Mouse (Mus musculus): ENCODE data around the gene Immp2l. TPM values are rescaled to one million over a fixed set of nuclear protein-coding genes. Genes with fewer than 3 reads are reported as not detected.
A peak's percentile ranks its signal among the peaks of the same experiment; 100 is the strongest.

The Immp2l gene
- polyA plus RNA-seq, 1 experiment from 2014 or later, result 5.0 TPM

DNA sequence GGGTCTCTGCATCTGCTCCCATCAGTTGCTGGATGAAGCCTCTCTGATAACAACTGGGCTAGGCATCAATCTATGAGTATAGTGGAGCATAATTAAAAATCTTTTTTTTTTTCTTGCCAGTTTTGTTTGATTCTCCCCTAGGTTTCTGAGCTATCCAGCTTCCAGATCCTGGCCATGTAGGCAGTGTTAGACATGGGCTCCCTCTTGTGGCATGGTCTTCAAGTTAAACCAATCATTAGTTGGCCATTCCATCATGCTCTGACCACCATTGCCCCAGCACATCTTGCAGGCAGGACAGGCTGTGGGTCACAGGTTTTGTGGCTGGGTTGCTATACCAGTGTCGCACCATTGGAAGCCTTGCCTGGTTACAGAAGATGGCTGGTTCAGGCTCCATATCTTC lies 656.3 kb downstream of the Immp2l start:
- H3K36me3 ChIP-seq, result no peaks in the 10 kb centered on the region
- H3K4me2 ChIP-seq, result no peak overlapping the region
- no peak for ATAC-seq (ENCODE audit: low FRiP score, low read depth)

GRCm38 (mm10) chr12:41682141-41682540 lies 658.3 kb downstream of the Immp2l start:
- no peak overlapping the region for H3K4me3 ChIP-seq
- no peaks in the 10 kb centered on the region for H3K9me3 ChIP-seq
- no peaks in the 10 kb centered on the region for H3K27me3 ChIP-seq
- no peak overlapping the region for H3K4me2 ChIP-seq
- no peaks in the 10 kb centered on the region for H3K4me1 ChIP-seq (replicated peaks)
- no peaks in the 10 kb centered on the region for H3K36me3 ChIP-seq
- WGBS, result 47% methylated on average over 1 of the region's 1 CpGs
- H3K27ac ChIP-seq (replicated peaks), result no peak overlapping the region
- ATAC-seq (ENCODE audit: low FRiP score, low read depth), result no peak
- no peak overlapping the region for H3K9ac ChIP-seq

More for the DNA sequence above, 656.3 kb downstream of the Immp2l start:
- H3K27me3 ChIP-seq, result no peaks in the 10 kb centered on the region
- H3K9ac ChIP-seq, result no peak overlapping the region
- H3K9me3 ChIP-seq, result no peaks in the 10 kb centered on the region
- no peak overlapping the region for H3K27ac ChIP-seq (replicated peaks)
- no peaks in the 10 kb centered on the region for H3K4me1 ChIP-seq (replicated peaks)
- 100% methylated on average over 1 of the region's 1 CpGs for WGBS
- no peak overlapping the region for H3K4me3 ChIP-seq

DNA sequence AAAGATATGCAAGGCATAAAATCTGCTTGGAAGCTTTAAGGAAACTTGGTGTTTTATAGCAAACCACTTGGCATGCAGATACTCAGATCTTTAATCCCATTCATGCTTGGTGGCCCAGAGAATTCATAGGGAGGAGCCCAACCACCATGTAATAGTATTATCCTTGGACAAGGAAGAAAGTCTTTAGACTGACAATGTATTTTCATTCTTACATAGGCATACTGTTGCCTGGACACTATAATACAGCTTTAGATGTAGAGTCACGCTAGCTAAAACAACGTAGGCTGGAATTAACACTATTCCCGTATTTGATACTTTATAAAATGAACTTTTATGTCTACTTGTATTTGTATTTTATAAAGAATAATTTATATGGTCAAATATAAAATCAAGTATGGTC lies 665.9 kb downstream of the Immp2l start:
- Histone ChIP-seq H3K4me2 (no peak overlapping the region), H3K4me1 (replicated peaks) (no peaks in the 10 kb centered on the region), H3K36me3 (no peaks in the 10 kb centered on the region), H3K27ac (replicated peaks) (no peak overlapping the region), H3K4me3 (no peak overlapping the region), H3K9ac (no peak overlapping the region), H3K9me3 (no peaks in the 10 kb centered on the region), H3K27me3 (no peaks in the 10 kb centered on the region)
- ATAC-seq (ENCODE audit: low FRiP score, low read depth), result no peak
- whole genome bisulfite sequencing, result 83% methylated on average over 3 of the region's 3 CpGs

DNA sequence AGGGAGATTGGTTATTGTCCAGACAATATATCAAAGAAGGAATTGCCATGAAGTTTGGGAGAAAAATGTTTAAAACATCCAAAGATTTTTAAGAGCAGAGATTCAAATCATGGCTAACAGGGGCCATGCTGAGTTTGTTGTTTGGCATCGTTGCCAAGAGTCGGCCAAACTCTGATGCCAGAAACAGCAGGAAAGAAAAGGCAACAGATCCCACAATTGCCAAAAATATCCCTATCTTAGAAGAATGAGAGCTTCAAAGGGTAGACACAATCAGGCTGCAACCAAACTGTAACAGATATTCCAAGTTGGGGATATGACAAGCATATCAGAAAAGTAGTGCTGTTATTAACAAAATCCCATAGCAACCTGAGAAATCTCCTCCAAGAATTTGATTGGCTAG lies 686.7 kb downstream of the Immp2l start:
- no peak for ATAC-seq (ENCODE audit: low FRiP score, low read depth)
- Histone ChIP-seq H3K4me3 (no peak overlapping the region), H3K27ac (replicated peaks) (no peak overlapping the region), H3K27me3 (no peaks in the 10 kb centered on the region), H3K9me3 (no peaks in the 10 kb centered on the region), H3K36me3 (no peaks in the 10 kb centered on the region), H3K4me1 (replicated peaks) (no peaks in the 10 kb centered on the region), H3K4me2 (no peak overlapping the region), H3K9ac (no peak overlapping the region)
- WGBS, result 80% methylated on average over 2 of the region's 2 CpGs

- ATAC-seq (ENCODE audit: low FRiP score, low read depth), result no peak
- no peaks in the 10 kb centered on the region for H3K36me3 ChIP-seq
- H3K4me3 ChIP-seq, result no peak overlapping the region
- H3K27ac ChIP-seq (replicated peaks), result no peak overlapping the region
- WGBS, result 47% methylated on average over 1 of the region's 1 CpGs
- no peaks in the 10 kb centered on the region for H3K27me3 ChIP-seq
- no peaks in the 10 kb centered on the region for H3K4me1 ChIP-seq (replicated peaks)
- H3K4me2 ChIP-seq, result no peak overlapping the region
- H3K9me3 ChIP-seq, result no peaks in the 10 kb centered on the region
- no peak overlapping the region for H3K9ac ChIP-seq
Observed at GRCm38 (mm10) chr12:41716946-41717345, 693.1 kb downstream of the Immp2l start.

DNA sequence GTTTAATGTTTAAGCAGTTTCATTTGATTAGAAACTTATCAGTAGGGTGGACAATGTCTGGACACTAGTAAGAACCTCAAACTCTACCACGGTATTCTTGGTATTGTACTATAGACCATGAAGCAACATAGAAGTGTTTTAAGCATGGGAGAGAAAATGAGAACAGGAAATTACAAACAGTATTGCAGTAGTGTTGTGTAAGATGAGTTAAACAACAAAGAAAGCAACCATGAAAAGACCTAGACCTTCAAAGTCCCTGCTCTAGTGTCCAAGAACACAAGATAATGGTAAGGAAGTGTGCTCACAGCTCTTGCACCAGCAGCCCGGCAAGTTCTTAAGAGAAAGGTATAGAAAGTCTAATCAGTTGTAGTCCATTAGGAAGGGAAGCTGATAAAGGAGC lies 700.7 kb downstream of the Immp2l start:
- H3K36me3 ChIP-seq, result no peaks in the 10 kb centered on the region
- 94% methylated on average over 2 of the region's 2 CpGs for WGBS
- H3K27ac ChIP-seq (replicated peaks), result no peak overlapping the region
- H3K9me3 ChIP-seq, result no peaks in the 10 kb centered on the region
- H3K27me3 ChIP-seq, result no peaks in the 10 kb centered on the region
- ATAC-seq (ENCODE audit: low FRiP score, low read depth), result no peak
- no peaks in the 10 kb centered on the region for H3K4me1 ChIP-seq (replicated peaks)
- no peak overlapping the region for H3K9ac ChIP-seq
- H3K4me3 ChIP-seq, result no peak overlapping the region
- no peak overlapping the region for H3K4me2 ChIP-seq

GRCm38 (mm10) chr12:41726720-41727119 lies 702.8 kb downstream of the Immp2l start:
- Histone ChIP-seq H3K4me2 (no peak overlapping the region), H3K27me3 (no peaks in the 10 kb centered on the region), H3K4me3 (no peak overlapping the region), H3K9me3 (no peaks in the 10 kb centered on the region), H3K36me3 (no peaks in the 10 kb centered on the region), H3K27ac (replicated peaks) (0 out of 2 replicates have a peak overlapping the region, but pooled peaks have one; percentile 11), H3K4me1 (replicated peaks) (no peaks in the 10 kb centered on the region), H3K9ac (no peak overlapping the region)
- WGBS, result 72% methylated on average over 1 of the region's 1 CpGs
- ATAC-seq (ENCODE audit: low FRiP score, low read depth), result no peak

- no peak overlapping the region for H3K27ac ChIP-seq (replicated peaks)
- 21% methylated on average over 3 of the region's 3 CpGs for WGBS
- H3K4me2 ChIP-seq, result no peak overlapping the region
- no peak overlapping the region for H3K4me3 ChIP-seq
- no peak overlapping the region for H3K9ac ChIP-seq
- H3K4me1 ChIP-seq (replicated peaks), result no peaks in the 10 kb centered on the region
- peak; percentile 87 for ATAC-seq (ENCODE audit: low FRiP score, low read depth)
- no peaks in the 10 kb centered on the region for H3K9me3 ChIP-seq
- H3K36me3 ChIP-seq, result no peaks in the 10 kb centered on the region
- no peaks in the 10 kb centered on the region for H3K27me3 ChIP-seq
Observed at GRCm38 (mm10) chr12:41727221-41727620, 703.3 kb downstream of the Immp2l start.

DNA sequence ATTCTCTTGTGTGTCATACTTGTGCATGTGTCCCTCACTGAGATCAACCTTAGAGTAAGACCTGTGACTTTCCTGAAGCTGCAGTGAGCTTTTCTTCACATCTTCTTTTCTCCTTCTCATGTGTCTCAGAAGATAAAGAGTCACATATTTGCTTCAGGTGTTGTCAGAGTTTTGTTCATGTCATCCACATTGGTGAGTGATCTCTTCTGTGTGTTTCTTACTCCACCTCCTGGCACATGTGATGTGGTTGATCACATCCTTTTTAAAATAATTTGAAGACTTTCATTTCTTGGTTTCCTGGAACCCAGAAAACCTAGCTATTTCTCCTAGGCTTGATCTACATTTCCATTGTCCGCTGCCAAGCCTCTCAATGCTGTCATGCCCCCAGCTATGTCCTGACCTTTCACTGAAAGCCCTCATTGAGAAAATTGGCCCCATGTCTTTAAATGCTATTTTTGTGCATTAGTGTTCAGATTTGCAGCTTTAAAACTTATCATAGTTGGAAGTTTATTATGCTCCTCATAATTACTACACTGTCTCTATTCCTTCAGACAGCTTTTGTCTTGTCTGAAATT lies 704.0 kb downstream of the Immp2l start:
- 64% methylated on average over 1 of the region's 1 CpGs for WGBS
- Histone ChIP-seq H3K4me2 (no peak overlapping the region), H3K4me1 (replicated peaks) (no peaks in the 10 kb centered on the region), H3K36me3 (no peaks in the 10 kb centered on the region), H3K9me3 (no peaks in the 10 kb centered on the region), H3K4me3 (no peak overlapping the region), H3K27ac (replicated peaks) (no peak overlapping the region), H3K27me3 (no peaks in the 10 kb centered on the region), H3K9ac (no peak overlapping the region)
- ATAC-seq (ENCODE audit: low FRiP score, low read depth), result no peak

DNA sequence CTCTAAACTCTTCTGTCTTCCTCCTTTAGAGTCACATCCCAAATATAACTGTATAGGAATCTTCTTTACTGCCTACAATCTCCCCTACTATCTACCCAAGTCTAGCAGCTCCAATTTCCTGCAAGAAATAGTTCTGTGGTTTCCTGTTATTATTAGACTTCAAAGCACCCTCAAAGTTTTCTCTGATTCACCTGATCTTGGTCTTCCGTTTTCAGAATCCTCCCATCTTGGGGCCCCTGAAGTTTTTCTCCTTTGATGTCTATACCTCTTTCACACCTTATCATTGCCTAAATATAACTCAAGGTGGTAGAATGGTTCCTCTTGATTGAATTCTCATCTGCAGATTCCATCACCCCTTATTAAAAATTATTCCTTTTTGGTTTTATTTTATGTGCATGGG lies 704.6 kb downstream of the Immp2l start:
- WGBS, result 94% methylated on average over 1 of the region's 1 CpGs

DNA sequence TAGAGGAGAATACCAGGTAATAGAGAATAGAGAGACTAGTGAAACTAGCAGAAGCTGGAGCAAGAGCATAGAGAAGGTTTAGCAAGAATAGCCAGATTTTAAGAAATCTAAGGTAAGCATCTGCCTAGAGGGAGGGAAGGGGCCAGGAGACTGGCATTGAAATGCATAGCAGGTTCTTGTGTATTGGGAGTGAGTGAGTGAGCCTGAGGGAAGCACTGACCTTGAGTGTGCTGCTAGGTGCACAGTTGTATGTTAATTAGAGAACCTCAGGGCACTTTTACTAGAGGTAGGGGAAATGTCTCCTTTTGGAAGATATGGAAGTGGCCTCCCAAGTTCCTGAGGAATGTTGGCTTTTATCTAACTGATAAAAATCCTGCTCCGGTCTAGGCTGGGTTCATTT lies 705.9 kb downstream of the Immp2l start:
- Histone ChIP-seq H3K27ac (replicated peaks) (no peak overlapping the region), H3K9me3 (no peaks in the 10 kb centered on the region), H3K4me2 (no peak overlapping the region), H3K36me3 (no peaks in the 10 kb centered on the region), H3K4me3 (no peak overlapping the region), H3K9ac (no peak overlapping the region), H3K27me3 (no peaks in the 10 kb centered on the region), H3K4me1 (replicated peaks) (no peaks in the 10 kb centered on the region)
- WGBS, result 91% methylated on average over 1 of the region's 1 CpGs
- no peak for ATAC-seq (ENCODE audit: low FRiP score, low read depth)

More for the DNA sequence above, 704.6 kb downstream of the Immp2l start:
- Histone ChIP-seq H3K4me2 (no peak overlapping the region), H3K4me1 (replicated peaks) (no peaks in the 10 kb centered on the region), H3K4me3 (no peak overlapping the region), H3K9me3 (no peaks in the 10 kb centered on the region), H3K27ac (replicated peaks) (no peak overlapping the region), H3K9ac (no peak overlapping the region), H3K27me3 (no peaks in the 10 kb centered on the region), H3K36me3 (no peaks in the 10 kb centered on the region)
- no peak for ATAC-seq (ENCODE audit: low FRiP score, low read depth)

GRCm38 (mm10) chr12:41733168-41733567 lies 709.3 kb downstream of the Immp2l start:
- H3K9ac ChIP-seq, result no peak overlapping the region
- H3K27me3 ChIP-seq, result no peaks in the 10 kb centered on the region
- no peak overlapping the region for H3K4me3 ChIP-seq
- H3K36me3 ChIP-seq, result no peaks in the 10 kb centered on the region
- H3K9me3 ChIP-seq, result no peaks in the 10 kb centered on the region
- ATAC-seq (ENCODE audit: low FRiP score, low read depth), result no peak
- H3K4me1 ChIP-seq (replicated peaks), result no peaks in the 10 kb centered on the region
- no peak overlapping the region for H3K27ac ChIP-seq (replicated peaks)
- no peak overlapping the region for H3K4me2 ChIP-seq

DNA sequence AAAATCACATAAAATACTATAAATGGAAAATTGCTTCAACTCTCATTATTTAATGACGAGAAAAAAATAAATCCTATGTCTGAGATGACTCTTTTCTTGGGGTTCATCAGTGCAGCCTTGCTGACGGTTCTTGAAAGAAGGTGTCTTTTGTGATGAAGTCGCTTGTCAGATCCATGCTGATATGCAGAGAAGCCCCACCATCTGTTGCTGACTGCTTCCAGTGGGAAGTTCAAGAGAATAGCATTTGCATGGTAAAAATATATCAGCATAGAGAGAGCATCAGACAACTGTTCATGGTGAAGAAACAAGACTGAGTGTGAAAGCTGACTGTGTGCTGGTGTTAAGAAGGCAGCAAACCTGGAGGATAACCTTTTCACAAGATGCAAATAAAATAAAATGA lies 719.0 kb downstream of the Immp2l start:
- Histone ChIP-seq H3K4me3 (no peak overlapping the region), H3K27ac (replicated peaks) (no peak overlapping the region), H3K27me3 (no peaks in the 10 kb centered on the region), H3K4me2 (no peak overlapping the region), H3K4me1 (replicated peaks) (no peaks in the 10 kb centered on the region), H3K9ac (no peak overlapping the region), H3K36me3 (no peaks in the 10 kb centered on the region), H3K9me3 (no peaks in the 10 kb centered on the region)
- 70% methylated on average over 3 of the region's 3 CpGs for WGBS
- ATAC-seq (ENCODE audit: low FRiP score, low read depth), result no peak
